Mouse (Mus musculus) adrenal gland, adult 2 months (tissue): ENCODE measurements around the gene Apol10b. TPM values are rescaled to one million over a fixed set of nuclear protein-coding genes. Genes with fewer than 3 reads are reported as not detected.
"Not testable (repeated sequence)": the region's sequence is repeated elsewhere in the genome, so short reads cannot be mapped to it uniquely, and the experiment has no call there.

Source experiments
- DNase-seq: peaks from one replicate; pipeline ENCODE4 v3.0.0; 2021
- long read RNA-seq: library from polyadenylated mRNA; stranded (forward); transcript quantifications from one replicate; pipeline ENCODE4 v2.0.0, GENCODE M21; 2021
- polyA plus RNA-seq: library from polyadenylated mRNA; depleted of rRNA; stranded (reverse); fragments of >200 nt; gene quantifications from 2 replicates; pipeline ENCODE4 v1.2.3, GENCODE M21; 2012; rRNA removed
- total RNA-seq, 2 experiments: library from RNA; stranded (reverse); gene quantifications; 2 replicates each; pipeline ENCODE4 v1.2.3; 2021

The Apol10b gene
- under 1 TPM; 0.14 to 0.41 TPM for total RNA-seq
- 0.07 TPM in 1 of 2 replicates, not detected in the other for polyA plus RNA-seq
- long read RNA-seq, partial matches to known transcripts = 0 of 1 reads
- long read RNA-seq, other reads (novel, unspliced or antisense) = 1 of 1 reads

GRCm38 (mm10) chr15:77595961-77596360 is at the start of gene Apol10b:
Gene Apol10b (minus strand): TSS chr15:77596125.
- DNase-seq = no peak

- not testable (repeated sequence) for DNase-seq
Observed at GRCm38 (mm10) chr15:77643176-77643575, 47.3 kb upstream of the Apol10b start, which contains the start of gene Apol11b. Gene Apol11b (minus strand): TSS chr15:77643286.

- DNase-seq = not testable (repeated sequence)
Observed at GRCm38 (mm10) chr15:77629822-77630221, 33.9 kb upstream of the Apol10b start.

- not testable (repeated sequence) for DNase-seq
Observed at GRCm38 (mm10) chr15:77628647-77629046, 32.7 kb upstream of the Apol10b start.

- not testable (repeated sequence) for DNase-seq
Observed at GRCm38 (mm10) chr15:77626471-77626870, 30.5 kb upstream of the Apol10b start.

- DNase-seq = no peak
Observed at GRCm38 (mm10) chr15:77624710-77625109, 28.8 kb upstream of the Apol10b start.

- no peak for DNase-seq
Observed at GRCm38 (mm10) chr15:77606069-77606468, 10.1 kb upstream of the Apol10b start.

- no peak for DNase-seq
Observed at GRCm38 (mm10) chr15:77598958-77599357, 3.0 kb upstream of the Apol10b start, which contains the start of gene Gm36245. Gene Gm36245 (plus strand): TSS chr15:77599258.

GRCm38 (mm10) chr15:77598429-77598828 is 2.5 kb upstream of the Apol10b start:
- no peak for DNase-seq

- no peak for DNase-seq
Observed at GRCm38 (mm10) chr15:77593557-77593956, 2.4 kb downstream of the Apol10b start.

GRCm38 (mm10) chr15:77590881-77591280 is 5.0 kb downstream of the Apol10b start:
- no peak for DNase-seq

GRCm38 (mm10) chr15:77588981-77589380 is 6.9 kb downstream of the Apol10b start:
- no peak for DNase-seq

GRCm38 (mm10) chr15:77587026-77587425 is 8.9 kb downstream of the Apol10b start:
- DNase-seq = peak; percentile 31

- DNase-seq = no peak
Observed at GRCm38 (mm10) chr15:77581681-77582080, 14.2 kb downstream of the Apol10b start.

GRCm38 (mm10) chr15:77579311-77579710 is 16.6 kb downstream of the Apol10b start:
- DNase-seq = no peak

- DNase-seq = no peak
Observed at GRCm38 (mm10) chr15:77578801-77579200, 17.1 kb downstream of the Apol10b start.

- no peak for DNase-seq
Observed at GRCm38 (mm10) chr15:77563219-77563618, 32.7 kb downstream of the Apol10b start.

GRCm38 (mm10) chr15:77561792-77562191 is 34.1 kb downstream of the Apol10b start, which contains the start of gene 1700025B11Rik:
Gene 1700025B11Rik (minus strand): TSS chr15:77561892.
- no peak for DNase-seq

- DNase-seq = not testable (repeated sequence)
Observed at GRCm38 (mm10) chr15:77539221-77539620, 56.7 kb downstream of the Apol10b start.

Other genes with a start within 250 kb of the Apol10b start
- gene Apol7a, start 197.0 kb downstream of the Apol10b start, total RNA-seq = under 1 TPM in 1 of 2 experiments, not detected in 1; 0.21 TPM
- 0.07 TPM in 1 of 2 replicates, not detected in the other for gene Apol7a, start 197.0 kb downstream of the Apol10b start, polyA plus RNA-seq
- gene Apol9a, start 185.0 kb downstream of the Apol10b start, total RNA-seq = 1 to 10 TPM in 1 of 2 experiments, under 1 TPM in 1; 0.78 to 1.2 TPM
- 1.9 and 3.0 TPM in 2 replicates for gene Apol9a, start 185.0 kb downstream of the Apol10b start, polyA plus RNA-seq
- not detected for gene Apol7b, start 148.6 kb downstream of the Apol10b start, total RNA-seq
- 0.04 TPM in 1 of 2 replicates, not detected in the other for gene Apol7b, start 148.6 kb downstream of the Apol10b start, polyA plus RNA-seq
- gene Apol10a, start 119.1 kb downstream of the Apol10b start, total RNA-seq = not detected
- not detected in 2 replicates for gene Apol10a, start 119.1 kb downstream of the Apol10b start, polyA plus RNA-seq
- gene Apol11a, start 87.9 kb downstream of the Apol10b start, total RNA-seq = not detected
- gene Apol11a, start 87.9 kb downstream of the Apol10b start, polyA plus RNA-seq = not detected in 2 replicates
- under 1 TPM in 1 of 2 experiments, not detected in 1; 0.14 TPM for gene Apol7c, start 62.8 kb downstream of the Apol10b start, total RNA-seq
- gene Apol7c, start 62.8 kb downstream of the Apol10b start, polyA plus RNA-seq = 0.07 TPM in 1 of 2 replicates, not detected in the other
- gene 1700025B11Rik, start 34.2 kb downstream of the Apol10b start, total RNA-seq = not detected
- not detected in 2 replicates for gene 1700025B11Rik, start 34.2 kb downstream of the Apol10b start, polyA plus RNA-seq
- gene Gm36245, start 3.1 kb upstream of the Apol10b start, total RNA-seq = not detected
- gene Gm36245, start 3.1 kb upstream of the Apol10b start, polyA plus RNA-seq = not detected in 2 replicates
- under 1 TPM; 0.52 to 0.73 TPM for gene Apol11b, start 47.2 kb upstream of the Apol10b start, total RNA-seq
- 0.04 TPM in 1 of 2 replicates, not detected in the other for gene Apol11b, start 47.2 kb upstream of the Apol10b start, polyA plus RNA-seq
- gene Apol7e, start 102.7 kb upstream of the Apol10b start, total RNA-seq = under 1 TPM in 1 of 2 experiments, not detected in 1; 0.52 TPM
- gene Apol7e, start 102.7 kb upstream of the Apol10b start, polyA plus RNA-seq = 0.12 TPM in 1 of 2 replicates, not detected in the other
- 1 to 10 TPM in 1 of 2 experiments, under 1 TPM in 1; 0.58 to 1.5 TPM for gene Apol9b, start 132.9 kb upstream of the Apol10b start, total RNA-seq
- gene Apol9b, start 132.9 kb upstream of the Apol10b start, polyA plus RNA-seq = 1.5 and 3.2 TPM in 2 replicates
- gene Apol8, start 160.9 kb upstream of the Apol10b start, total RNA-seq = not detected
- not detected in 2 replicates for gene Apol8, start 160.9 kb upstream of the Apol10b start, polyA plus RNA-seq
- gene Myh9, start 246.1 kb upstream of the Apol10b start, total RNA-seq = 100 to 1,000 TPM; 280 to 306 TPM
- 45.4 and 51.9 TPM in 2 replicates for gene Myh9, start 246.1 kb upstream of the Apol10b start, polyA plus RNA-seq